Mouse (Mus musculus) G1E (cell line): Measurements from ENCODE around the gene Ppp1r27.

Source experiments
- CTCF ChIP-seq: IDR thresholded peaks from 2 replicates; pipeline ENCODE4 v1.5.1; 2012; ENCODE audit warnings: low read depth, low read length, inconsistent platforms, mixed read lengths
- GATA1 ChIP-seq: IDR thresholded peaks from 2 replicates; pipeline ENCODE4 v1.6.1; 2012; ENCODE audit warnings: borderline replicate concordance, low read length, inconsistent platforms, mixed read lengths
- GATA2 ChIP-seq: IDR thresholded peaks from 2 replicates; pipeline ENCODE4 v1.6.1; 2012; ENCODE audit warnings: low read depth, low read length, inconsistent platforms, borderline replicate concordance
- POLR2AphosphoS5 ChIP-seq: IDR thresholded peaks from 2 replicates; pipeline ENCODE4 v1.6.1; 2012; ENCODE audit warnings: low read depth, low read length, inconsistent platforms; ENCODE audit not compliant: insufficient replicate concordance

- TF ChIP-seq CTCF = no peak
- TF ChIP-seq POLR2AphosphoS5 = no peak
- no peak for TF ChIP-seq GATA1
- no peak for TF ChIP-seq GATA2
Observed at GRCm38 (mm10) chr11:120548786-120549167, 2.2 kb downstream of the Ppp1r27 start.
